ENCODE assay signal across 8 mouse cellular contexts in the genomic region with DNA sequence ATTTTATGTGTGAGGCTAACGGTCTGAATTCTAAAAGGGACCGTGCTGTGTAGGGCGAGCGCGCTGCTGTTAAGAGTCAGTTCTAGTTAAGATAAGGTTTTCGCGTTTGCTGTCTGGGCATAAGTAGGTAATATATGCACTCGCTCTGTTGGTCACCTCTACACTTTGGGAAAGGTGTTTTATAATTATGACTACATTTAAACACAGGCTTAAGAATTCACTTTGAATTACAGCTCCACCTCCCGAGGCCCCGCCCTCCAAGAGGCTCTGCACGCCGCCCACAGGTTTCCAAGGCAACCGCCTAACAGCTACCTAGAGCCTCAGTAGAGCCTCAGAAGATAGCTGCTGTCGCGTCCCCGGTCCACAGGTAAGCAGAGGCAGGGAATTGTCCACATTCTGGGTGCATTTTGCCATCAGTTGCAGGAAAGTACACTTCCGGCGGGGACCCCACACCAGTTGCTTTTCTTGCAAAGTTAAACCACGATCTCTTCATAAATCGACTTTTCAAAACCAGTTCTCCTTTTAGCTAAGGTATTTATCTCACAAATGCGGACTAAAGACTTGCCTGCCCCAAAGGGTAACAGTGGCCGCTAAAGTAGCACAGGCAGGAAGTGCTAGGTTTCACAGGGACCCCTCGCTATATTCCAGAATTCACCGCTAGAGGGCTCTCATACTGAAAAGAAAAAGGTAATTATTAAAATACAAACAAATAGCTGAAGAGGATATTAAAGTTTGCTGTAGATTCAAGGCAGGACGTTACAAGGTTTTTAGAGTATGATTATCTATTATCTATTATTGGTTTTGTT. TPM values are rescaled to one million over a fixed set of nuclear protein-coding genes. Genes with fewer than 3 reads are reported as not detected.
DNase-seq lines count a peak whose midpoint lies in the region; ATAC-seq lines count a peak whose summit lies in the region.

A gene (plus strand): TSS at position 342 of the 806 bp plus-strand sequence.

- H3K36me3 ChIP-seq in forebrain, embryonic 10.5 days (replicated peaks): no peaks in the 10 kb centered on the region
- no peaks in the 10 kb centered on the region for H3K36me3 ChIP-seq in heart, embryonic 15.5 days
- no peaks in the 10 kb centered on the region for H3K36me3 ChIP-seq in liver, embryonic 12.5 days
- H3K36me3 ChIP-seq in splenic B cell, adult 2 months (ENCODE audit: control insufficient read depth, insufficient read depth, low read length, poor library complexity, severe bottlenecking): no peaks in the 10 kb centered on the region

- peak; percentile 73 for ATAC-seq in heart, embryonic 15.5 days (replicated peaks; ENCODE audit: insufficient number of reproducible peaks, insufficient read depth, low FRiP score, low read depth)
- ATAC-seq in liver, embryonic 12.5 days: peak; percentile 84

- peak; percentile 77 to 87 for DNase-seq in CD8-positive naive resting alpha-beta T cell, adult 2 months (ENCODE audit: low read depth in 2 of 2, low spot score in 2 of 2)
- DNase-seq in c-Kit-positive CD71-negative TER-119-negative erythroid progenitor cells, embryonic 14.5 days (ENCODE audit: low read depth): peak; percentile 86
- peak; percentile 84 for DNase-seq in forebrain, embryonic 10.5 days (ENCODE audit: extremely low spot score, low spot score)
- DNase-seq in kidney, postnatal 14 days: peak; percentile 93
- peak; percentile 96 for DNase-seq in naive thymus-derived CD4-positive, alpha-beta T cell, adult 2 months (ENCODE audit: low read depth)
- peak; percentile 94 for DNase-seq in splenic B cell, adult 2 months (ENCODE audit: low read depth, low spot score)

- WGBS in forebrain, embryonic 10.5 days: under 1% methylated on average over 25 of the region's 25 CpGs
- under 1% methylated on average over 25 of the region's 25 CpGs for WGBS in heart, embryonic 15.5 days
- whole genome bisulfite sequencing in liver, embryonic 12.5 days (ENCODE audit: insufficient replicate concordance): under 1% methylated on average over 25 of the region's 25 CpGs

- peak within 1 kb of the TSS; percentile 76 for H3K9ac ChIP-seq in heart, embryonic 15.5 days
- peak within 1 kb of the TSS; percentile 90 for H3K9ac ChIP-seq in liver, embryonic 12.5 days

- no peaks in the 10 kb centered on the region for H3K27me3 ChIP-seq in forebrain, embryonic 10.5 days (ENCODE audit: poor library complexity, severe bottlenecking)
- no peaks in the 10 kb centered on the region for H3K27me3 ChIP-seq in heart, embryonic 15.5 days
- no peaks in the 10 kb centered on the region for H3K27me3 ChIP-seq in liver, embryonic 12.5 days (replicated peaks)
- no peaks in the 10 kb centered on the region for H3K27me3 ChIP-seq in splenic B cell, adult 2 months (ENCODE audit: control insufficient read depth, insufficient read depth, low read length, poor library complexity, severe bottlenecking)

- no peaks in the 10 kb centered on the region for H3K9me3 ChIP-seq in forebrain, embryonic 10.5 days
- H3K9me3 ChIP-seq in heart, embryonic 15.5 days (replicated peaks): no peaks in the 10 kb centered on the region
- no peaks in the 10 kb centered on the region for H3K9me3 ChIP-seq in liver, embryonic 12.5 days (replicated peaks)

- H3K27ac ChIP-seq in forebrain, embryonic 10.5 days: peak within 1 kb of the TSS; percentile 83
- peak within 1 kb of the TSS; percentile 86 for H3K27ac ChIP-seq in heart, embryonic 15.5 days
- H3K27ac ChIP-seq in liver, embryonic 12.5 days: peak within 1 kb of the TSS; percentile 81

- peak within 1 kb of the TSS; percentile 84 for H3K4me3 ChIP-seq in forebrain, embryonic 10.5 days
- H3K4me3 ChIP-seq in heart, embryonic 15.5 days: peak within 1 kb of the TSS; percentile 81
- peak within 1 kb of the TSS; percentile 85 for H3K4me3 ChIP-seq in liver, embryonic 12.5 days

- peak within 1 kb of the TSS; percentile 97 for H3K4me2 ChIP-seq in heart, embryonic 15.5 days
- H3K4me2 ChIP-seq in liver, embryonic 12.5 days: peak within 1 kb of the TSS; percentile 93

- H3K4me1 ChIP-seq in forebrain, embryonic 10.5 days: peaks cover 11% of the 10 kb centered on the region
- H3K4me1 ChIP-seq in heart, embryonic 15.5 days (replicated peaks): peaks cover 13% of the 10 kb centered on the region
- H3K4me1 ChIP-seq in liver, embryonic 12.5 days: peaks cover 19% of the 10 kb centered on the region

RNA-seq across cellular contexts. Expression of the gene that starts here (rescaled TPM):
- 0.02 TPM in 2 replicates for polyA plus RNA-seq in forebrain, embryonic 10.5 days (2016; fragmentation: Nextera tagmentation; extraction: Ambion mirVana)
- polyA plus RNA-seq in heart, embryonic 15.5 days (2015; fragmentation: Nextera tagmentation; extraction: Ambion mirVana): 0.21 and 0.22 TPM in 2 replicates
- not detected in 2 replicates for polyA plus RNA-seq in liver, embryonic 12.5 days (2016; fragmentation: Nextera tagmentation; extraction: Ambion mirVana)

Comparison
In these comparisons a context has a peak if more than half of its experiments do, and no peak if none do; other contexts are left out.
1. Peak in every context shown above with its lines: DNase-seq, ATAC-seq, H3K4me3 ChIP-seq and H3K27ac ChIP-seq.
2. Peak in DNase-seq, H3K4me3 ChIP-seq and H3K27ac ChIP-seq in forebrain, embryonic 10.5 days; RNA of the gene not detected or under 1 TPM.
3. Peak in ATAC-seq, H3K4me3 ChIP-seq, H3K27ac ChIP-seq, H3K9ac ChIP-seq and H3K4me2 ChIP-seq in heart, embryonic 15.5 days; RNA of the gene not detected or under 1 TPM.
4. Peak in ATAC-seq, H3K4me3 ChIP-seq, H3K27ac ChIP-seq, H3K9ac ChIP-seq and H3K4me2 ChIP-seq in liver, embryonic 12.5 days; RNA of the gene not detected or under 1 TPM.